Mouse (Mus musculus) thymus, adult 2 months (tissue): ENCODE measurements around the gene Ccdc181. TPM values are rescaled to one million over a fixed set of nuclear protein-coding genes. Genes with fewer than 3 reads are reported as not detected.

ENCODE experiments used
- DNase-seq: peaks from one replicate; pipeline ENCODE4 v3.0.0; 2021
- H3K27ac ChIP-seq: fragments of 200-500 bp; 2 replicates; pipeline ENCODE4 v1.5.1; 2012; ENCODE audit warnings: low read length, control low read depth; ENCODE audit not compliant: control insufficient read depth, insufficient read depth
- H3K27me3 ChIP-seq: fragments of 200-500 bp; 2 replicates; pipeline ENCODE4 v1.6.1; 2012; ENCODE audit warnings: mild to moderate bottlenecking, low read length, moderate library complexity, mixed read lengths; ENCODE audit not compliant: control insufficient read depth, insufficient read depth
- H3K36me3 ChIP-seq: fragments of 200-500 bp; 2 replicates; pipeline ENCODE4 v1.6.1; 2012; ENCODE audit warnings: mild to moderate bottlenecking, low read length, moderate library complexity; ENCODE audit not compliant: control insufficient read depth, insufficient read depth
- H3K4me1 ChIP-seq: fragments of 200-500 bp; replicated peaks from 2 replicates; pipeline ENCODE4 v1.6.1; 2012; ENCODE audit warnings: low read length; ENCODE audit not compliant: control insufficient read depth, insufficient read depth
- H3K4me3 ChIP-seq: fragments of 200-500 bp; 2 replicates; pipeline ENCODE4 v1.5.1; 2012; ENCODE audit warnings: mild to moderate bottlenecking, low read length, control low read depth, moderate library complexity; ENCODE audit not compliant: control insufficient read depth, insufficient read depth
- CTCF ChIP-seq: fragments of 200-500 bp; IDR thresholded peaks from 2 replicates; pipeline ENCODE4 v1.5.1; 2012; ENCODE audit warnings: mild to moderate bottlenecking, control low read depth, low read length, moderate library complexity, borderline replicate concordance; ENCODE audit not compliant: control insufficient read depth, poor library complexity, insufficient read depth; ENCODE audit errors: extremely low read depth
- POLR2A ChIP-seq: fragments of 200-500 bp; IDR thresholded peaks from 2 replicates; pipeline ENCODE4 v1.6.1; 2012; ENCODE audit warnings: mild to moderate bottlenecking, low read length, control low read depth, moderate library complexity; ENCODE audit not compliant: control insufficient read depth, poor library complexity, insufficient read depth; ENCODE audit errors: extremely low read depth
- WGBS: fragments of 180-500 bp; shearing (Covaris S2); methylation state at CpG from one replicate; pipeline ENCODE4 v1.1.7; 2018; 5-methylcytosine and 5-hydroxymethylcytosine counted together
- polyA plus RNA-seq: library from polyadenylated mRNA; depleted of rRNA; stranded (reverse); fragments of >200 nt; gene quantifications from 2 replicates; pipeline ENCODE4 v1.2.3, GENCODE M21; 2012

Gene Ccdc181
- polyA plus RNA-seq, 1 experiment = 2.7 TPM

DNA sequence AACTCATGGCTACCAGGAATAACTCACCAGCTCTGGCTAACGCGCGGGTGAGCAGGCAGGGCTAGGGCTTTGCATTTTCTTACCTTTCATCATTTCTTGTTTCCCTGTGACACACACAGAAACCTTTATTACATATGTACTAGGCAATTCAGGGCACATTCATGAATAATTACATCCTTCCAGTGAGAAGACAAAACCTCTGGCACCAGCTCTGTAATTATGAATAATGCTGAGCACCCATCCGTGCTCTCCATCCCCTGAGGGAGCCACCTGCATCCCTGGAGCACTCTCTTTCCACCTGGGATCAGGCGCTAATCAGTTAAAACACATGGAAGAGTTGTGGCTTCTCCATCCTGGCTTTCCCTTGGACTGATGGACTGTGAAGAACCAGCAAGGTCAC, 28.4 kb downstream of the Ccdc181 start, which contains the start of gene Nme7:
Gene Nme7 (plus strand): TSS at position 301 of the 400 bp plus-strand sequence.
- WGBS = 97% methylated on average over 5 of the region's 5 CpGs
- peaks cover 31% of the 10 kb centered on the region for H3K36me3 ChIP-seq

DNA sequence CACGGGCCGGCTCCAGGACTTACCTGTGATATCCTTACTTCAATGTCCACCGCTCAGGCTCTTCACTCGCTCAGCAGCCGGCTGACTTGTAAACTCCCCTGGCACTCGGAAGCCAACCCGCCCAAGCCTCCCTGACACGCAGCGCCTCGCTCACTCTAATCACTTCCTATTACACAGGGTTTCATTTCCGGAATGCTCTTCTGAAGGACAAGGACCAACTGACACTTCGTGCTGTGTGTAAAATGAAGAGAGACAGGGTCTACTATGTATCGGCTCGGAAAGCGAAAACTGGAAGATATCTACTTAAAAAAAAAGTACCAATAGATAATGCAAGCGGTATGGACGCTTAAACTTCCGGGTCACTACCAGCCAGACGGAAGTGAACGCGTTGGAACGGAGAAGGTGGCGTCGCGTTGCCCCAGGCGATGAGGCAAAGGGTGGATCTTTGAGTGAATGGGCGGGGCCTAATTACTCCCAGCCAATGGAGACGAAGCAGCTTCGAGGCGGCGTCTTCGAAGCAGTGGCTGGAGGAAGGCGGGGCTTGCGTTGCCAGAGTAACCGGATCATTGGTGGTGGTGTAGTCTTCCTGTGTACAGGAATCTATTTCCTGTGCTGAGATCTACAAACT, 31.9 kb downstream of the Ccdc181 start, which contains the start of gene Blzf1:
Gene Blzf1 (minus strand): TSS at position 366 of the 628 bp plus-strand sequence.
- peak; percentile 98 for DNase-seq
- no peaks in the 10 kb centered on the region for H3K4me1 ChIP-seq
- H3K27me3 ChIP-seq = no peaks in the 10 kb centered on the region
- H3K4me3 ChIP-seq = peak within 1 kb of the TSS; percentile 81
- peak; percentile 50; the same call in 1 of the 2 replicates for TF ChIP-seq POLR2A
- no peak for TF ChIP-seq CTCF
- peak within 1 kb of the TSS; percentile 6 for H3K27ac ChIP-seq
- peaks cover 3% of the 10 kb centered on the region for H3K36me3 ChIP-seq
- 0% methylated on average over 35 of the region's 35 CpGs for WGBS

More for the DNA sequence above, 28.4 kb downstream of the Ccdc181 start, which contains the start of gene Nme7:
- no peak for DNase-seq
- Histone ChIP-seq H3K4me1 (no peaks in the 10 kb centered on the region), H3K27me3 (no peaks in the 10 kb centered on the region), H3K4me3 (no peak within 1 kb of the TSS), H3K27ac (no peak within 1 kb of the TSS)
- TF ChIP-seq CTCF (no peak), POLR2A (no peak)

- TF ChIP-seq POLR2A = no peak
- no peak for TF ChIP-seq CTCF
- Histone ChIP-seq H3K36me3 (no peaks in the 10 kb centered on the region), H3K27me3 (no peaks in the 10 kb centered on the region), H3K4me3 (peak overlapping the region; percentile 81), H3K4me1 (no peaks in the 10 kb centered on the region), H3K27ac (no peak overlapping the region)
- no peak for DNase-seq
- 11% methylated on average over 10 of the region's 10 CpGs for WGBS
Observed at GRCm38 (mm10) chr1:164307922-164308321, 32.5 kb downstream of the Ccdc181 start.

DNA sequence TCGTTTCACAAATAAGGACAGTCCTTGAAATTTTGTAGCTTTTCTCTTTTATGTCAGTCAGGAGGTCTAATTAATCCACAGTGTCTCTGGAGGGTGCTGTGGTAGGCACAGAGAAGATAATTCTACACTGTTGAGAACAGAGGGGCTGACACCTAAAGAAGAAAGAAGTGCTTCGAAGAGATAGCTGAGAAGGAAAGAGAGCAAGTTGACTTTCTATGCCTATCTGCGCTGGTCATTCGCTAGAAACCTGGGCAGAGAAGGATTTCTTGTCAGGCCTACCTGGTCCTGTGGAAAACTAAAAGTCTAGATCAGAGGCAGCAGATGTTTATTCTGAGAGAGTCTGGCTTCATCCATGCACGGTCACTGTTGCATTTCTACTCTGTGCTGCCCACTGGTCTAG, 38.7 kb downstream of the Ccdc181 start:
- no peak for TF ChIP-seq POLR2A
- no peak for TF ChIP-seq CTCF
- Histone ChIP-seq H3K27ac (no peak overlapping the region), H3K4me3 (no peak overlapping the region), H3K36me3 (no peaks in the 10 kb centered on the region), H3K27me3 (no peaks in the 10 kb centered on the region), H3K4me1 (no peaks in the 10 kb centered on the region)
- no peak for DNase-seq
- 96% methylated on average over 5 of the region's 5 CpGs for WGBS

- Histone ChIP-seq H3K4me3 (no peak overlapping the region), H3K4me1 (no peaks in the 10 kb centered on the region), H3K27me3 (no peaks in the 10 kb centered on the region), H3K27ac (no peak overlapping the region), H3K36me3 (no peaks in the 10 kb centered on the region)
- WGBS = 91% methylated on average over 8 of the region's 8 CpGs
- peak; percentile 49 for DNase-seq
- TF ChIP-seq CTCF = peak; percentile 73
- TF ChIP-seq POLR2A = no peak
Observed at GRCm38 (mm10) chr1:164315266-164315665, 39.9 kb downstream of the Ccdc181 start.

DNA sequence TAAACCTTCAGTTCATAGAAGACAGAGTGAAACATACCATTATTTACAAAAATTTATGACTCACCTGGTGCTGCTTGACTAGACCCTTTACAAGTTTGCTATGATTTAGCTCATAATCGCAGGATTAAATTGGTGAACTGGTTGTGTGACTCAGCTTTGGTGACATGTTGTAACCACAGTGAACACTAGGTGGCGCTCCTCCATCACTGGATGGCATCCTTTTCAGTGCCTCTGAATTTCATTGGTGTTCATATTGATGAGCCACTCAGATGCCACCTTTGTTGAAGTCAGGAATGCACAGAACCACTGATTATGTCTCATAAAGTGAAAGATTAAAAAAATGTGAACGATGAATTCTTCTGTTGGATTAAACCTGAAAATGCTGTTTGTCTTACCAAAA, 41.3 kb downstream of the Ccdc181 start:
- Histone ChIP-seq H3K4me3 (no peak overlapping the region), H3K27ac (no peak overlapping the region), H3K4me1 (no peaks in the 10 kb centered on the region), H3K27me3 (no peaks in the 10 kb centered on the region), H3K36me3 (no peaks in the 10 kb centered on the region)
- DNase-seq = peak; percentile 67
- TF ChIP-seq CTCF = no peak
- no peak for TF ChIP-seq POLR2A
- 27% methylated on average over 3 of the region's 3 CpGs for WGBS
